In genomic region chr7:98503951-98504647, GRCm38 (mm10) we compare ENCODE assay signal across 8 mouse cellular contexts. TPM values are rescaled to one million over a fixed set of nuclear protein-coding genes. Genes with fewer than 3 reads are reported as not detected.
DNase-seq lines count a peak whose midpoint lies in the region; ATAC-seq and TF ChIP-seq lines count a peak whose summit lies in the region.

No protein-coding gene starts in this region.

- no peaks in the 10 kb centered on the region for H3K4me1 ChIP-seq in liver, adult 2 months (ENCODE audit: control insufficient read depth, insufficient read depth, low read length)
- peaks cover 22% of the 10 kb centered on the region for H3K4me1 ChIP-seq in liver, embryonic 12.5 days
- H3K4me1 ChIP-seq in embryonic fibroblast, embryonic 13.5 days (ENCODE audit: control insufficient read depth, insufficient read depth, low read length): peaks cover 3% of the 10 kb centered on the region; the same call in 1 of the 2 replicates
- H3K4me1 ChIP-seq in midbrain, embryonic 13.5 days (replicated peaks): peaks cover 30% of the 10 kb centered on the region

- no peak for TF ChIP-seq CTCF in liver, adult 2 months (IDR thresholded peaks at IDR 0.05; ENCODE audit: low read depth, low read length)
- TF ChIP-seq CTCF in embryonic fibroblast, embryonic 13.5 days (IDR thresholded peaks at IDR 0.05; ENCODE audit: borderline replicate concordance, insufficient read depth, low read length): no peak

- no peak overlapping the region for H3K4me2 ChIP-seq in liver, embryonic 12.5 days
- no peak overlapping the region for H3K4me2 ChIP-seq in midbrain, embryonic 13.5 days (replicated peaks)

- no peaks in the 10 kb centered on the region for H3K79me2 ChIP-seq in liver, adult 2 months (ENCODE audit: control insufficient read depth, insufficient read depth, low read length)

- no peaks in the 10 kb centered on the region for H3K36me3 ChIP-seq in liver, adult 2 months (ENCODE audit: control insufficient read depth, insufficient read depth, low read length)
- 0 out of 2 replicates have a peak, but pooled peaks cover 3% of the 10 kb centered on the region for H3K36me3 ChIP-seq in liver, embryonic 12.5 days
- no peaks in the 10 kb centered on the region for H3K36me3 ChIP-seq in midbrain, embryonic 13.5 days

- DNase-seq in liver, adult 2 months (ENCODE audit: extremely low read depth, low read depth, low spot score): no peak
- peak; percentile 67 to 72 for DNase-seq in heart, postnatal 10 days
- no peak for DNase-seq in frontal cortex, postnatal 36 days (ENCODE audit: low spot score in 2 of 2)
- DNase-seq in right cerebral cortex, postnatal 14 days: no peak
- no peak for DNase-seq in right cerebral cortex, postnatal 4 days

- intact Hi-C loops in heart, postnatal 10 days (cut with DNase I): no loop called here

- no peak for TF ChIP-seq POLR2A in liver, adult 2 months (IDR thresholded peaks at IDR 0.05; ENCODE audit: extremely low read depth, insufficient read depth, low read length)
- TF ChIP-seq POLR2A in embryonic fibroblast, embryonic 13.5 days (IDR thresholded peaks at IDR 0.05; ENCODE audit: low read depth, low read length): no peak

- H3K9me3 ChIP-seq in liver, embryonic 12.5 days (replicated peaks): no peaks in the 10 kb centered on the region
- H3K9me3 ChIP-seq in midbrain, embryonic 13.5 days: no peaks in the 10 kb centered on the region

- ATAC-seq in liver, embryonic 12.5 days: no peak
- peak; percentile 53 for ATAC-seq in midbrain, embryonic 13.5 days

- peak overlapping the region; percentile 16; the same call in 1 of the 2 replicates for H3K27ac ChIP-seq in liver, adult 2 months (replicated peaks; ENCODE audit: insufficient read depth, low read depth, low read length)
- H3K27ac ChIP-seq in liver, embryonic 12.5 days: no peak overlapping the region
- peak overlapping the region; percentile 73 for H3K27ac ChIP-seq in embryonic fibroblast, embryonic 13.5 days (ENCODE audit: insufficient read depth, low read length)
- H3K27ac ChIP-seq in midbrain, embryonic 13.5 days: no peak overlapping the region

- H3K27me3 ChIP-seq in liver, adult 2 months (ENCODE audit: control insufficient read depth, insufficient read depth, low read length): no peaks in the 10 kb centered on the region
- 0 out of 2 replicates have a peak, but pooled peaks cover 7% of the 10 kb centered on the region for H3K27me3 ChIP-seq in liver, embryonic 12.5 days (replicated peaks)
- no peaks in the 10 kb centered on the region for H3K27me3 ChIP-seq in midbrain, embryonic 13.5 days

- WGBS in liver, adult 2 months: 79% methylated on average over 6 of the region's 6 CpGs
- 62% methylated on average over 6 of the region's 6 CpGs for WGBS in liver, embryonic 12.5 days (ENCODE audit: insufficient replicate concordance)
- 75% methylated on average over 6 of the region's 6 CpGs for WGBS in midbrain, embryonic 13.5 days

- H3K9ac ChIP-seq in liver, adult 2 months (ENCODE audit: low read depth, low read length): no peak overlapping the region
- no peak overlapping the region for H3K9ac ChIP-seq in liver, embryonic 12.5 days
- H3K9ac ChIP-seq in midbrain, embryonic 13.5 days (replicated peaks): no peak overlapping the region

- no peak overlapping the region for H3K4me3 ChIP-seq in liver, adult 2 months (ENCODE audit: insufficient read depth, low read depth, low read length)
- no peak overlapping the region for H3K4me3 ChIP-seq in liver, embryonic 12.5 days
- H3K4me3 ChIP-seq in embryonic fibroblast, embryonic 13.5 days (ENCODE audit: insufficient read depth, low read length): no peak overlapping the region
- H3K4me3 ChIP-seq in midbrain, embryonic 13.5 days (replicated peaks): no peak overlapping the region

RNA-seq across cellular contexts. Expression of gene Lrrc32, which starts 15.0 kb away (rescaled TPM):
- 1.5 and 4.9 TPM in 2 replicates for total RNA-seq in liver, adult 2 months (2014; rRNA removed)
- polyA plus RNA-seq in liver, adult 2 months (2012; rRNA removed): 5.2 and 7.5 TPM in 2 replicates
- 7.4 and 8.3 TPM in 2 replicates for polyA plus RNA-seq in liver, embryonic 12.5 days (2016; fragmentation: Nextera tagmentation; extraction: Ambion mirVana)
- 95.5 and 220 TPM in 2 replicates for polyA plus RNA-seq in embryonic fibroblast, embryonic 13.5 days (2011; ENCODE audit: insufficient read length, low read depth, missing spikeins)
- 10 to 100 TPM; 17.9 to 18.7 TPM for total RNA-seq in heart, postnatal 10 days (2021)
- polyA plus RNA-seq in midbrain, embryonic 13.5 days (2015; fragmentation: Nextera tagmentation; extraction: Ambion mirVana): 2.7 and 3.8 TPM in 2 replicates

Comparison
In these comparisons a context has a peak if more than half of its experiments do, and no peak if none do; other contexts are left out.
1. H3K27ac ChIP-seq: peak in liver, adult 2 months (single experiment) and embryonic fibroblast, embryonic 13.5 days (single experiment); none in liver, embryonic 12.5 days (single experiment) and midbrain, embryonic 13.5 days (single experiment).
2. DNase-seq: peak in heart, postnatal 10 days (2 of 2); none in liver, adult 2 months (single experiment), frontal cortex, postnatal 36 days (0 of 2), right cerebral cortex, postnatal 14 days (single experiment) and right cerebral cortex, postnatal 4 days (single experiment).
3. RNA of gene Lrrc32, which starts 15.0 kb away (polyA plus RNA-seq): 95.5 to 220 TPM in embryonic fibroblast, embryonic 13.5 days; 7.4 to 8.3 TPM in liver, embryonic 12.5 days, 5.2 to 7.5 TPM in liver, adult 2 months and 2.7 to 3.8 TPM in midbrain, embryonic 13.5 days; every median in the first group is over 10 times any median in the second.